In the genomic region with DNA sequence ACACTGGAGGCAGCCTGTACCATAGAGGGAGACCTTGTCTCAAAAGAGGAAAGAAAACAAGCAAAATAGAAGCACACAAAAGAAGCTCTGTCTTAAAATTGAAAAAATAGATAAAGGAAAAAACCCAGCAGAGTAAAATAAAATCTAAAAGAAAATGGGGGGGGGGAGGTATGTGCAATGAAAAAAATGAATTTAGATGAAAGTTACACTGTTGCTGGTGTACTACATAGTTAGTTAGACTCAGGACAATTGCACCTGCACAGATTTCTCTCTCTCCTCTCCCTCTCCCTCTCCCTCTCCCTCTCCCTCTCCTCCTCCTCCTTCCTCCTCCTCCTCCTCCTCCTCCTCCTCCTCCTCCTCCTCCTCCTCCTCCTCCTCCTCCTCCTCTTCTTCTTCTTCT, we compare ENCODE assay signal across 8 mouse cellular contexts. TPM values are rescaled to one million over a fixed set of nuclear protein-coding genes. Genes with fewer than 3 reads are reported as not detected.
DNase-seq lines count a peak whose midpoint lies in the region; ATAC-seq and TF ChIP-seq lines count a peak whose summit lies in the region.

Gene Scarb2, minus strand, starts transcription at position 101 of the 400 bp plus-strand sequence.

- peak within 1 kb of the TSS; percentile 97 for H3K9ac ChIP-seq in midbrain, postnatal 0 days (replicated peaks; ENCODE audit: low read length, poor library complexity, severe bottlenecking)

- H3K4me3 ChIP-seq in bone marrow macrophage, adult 2 months (ENCODE audit: insufficient read depth, low read length) = peak within 1 kb of the TSS; percentile 91
- peak within 1 kb of the TSS; percentile 90 for H3K4me3 ChIP-seq in heart, embryonic 10.5 days
- peak within 1 kb of the TSS; percentile 93 for H3K4me3 ChIP-seq in midbrain, postnatal 0 days (ENCODE audit: low read depth, low read length)

- no peak for TF ChIP-seq CTCF in bone marrow macrophage, adult 2 months (IDR thresholded peaks at IDR 0.05; ENCODE audit: low read depth, low read length)
- no peak for TF ChIP-seq CTCF in midbrain, postnatal 0 days (IDR thresholded peaks at IDR 0.05)

- H3K4me2 ChIP-seq in midbrain, postnatal 0 days (ENCODE audit: low read depth, low read length, poor library complexity, severe bottlenecking) = peak within 1 kb of the TSS; percentile 76

- H3K27me3 ChIP-seq in heart, embryonic 10.5 days (ENCODE audit: insufficient read depth, poor library complexity, severe bottlenecking) = no peaks in the 10 kb centered on the region
- no peaks in the 10 kb centered on the region for H3K27me3 ChIP-seq in midbrain, postnatal 0 days (ENCODE audit: insufficient read depth, low read length)

- no peak for ATAC-seq in midbrain, postnatal 0 days (ENCODE audit: low FRiP score)

- DNase-seq in layer of hippocampus, adult 18-20 months (ENCODE audit: low spot score in 2 of 2) = no peak
- no peak for DNase-seq in layer of hippocampus, adult 9-11 months
- no peak for DNase-seq in heart, embryonic 10.5 days (ENCODE audit: low spot score)
- DNase-seq in left cerebral cortex, adult 8-10 months (ENCODE audit: low spot score in 2 of 2) = no peak
- no peak for DNase-seq in midbrain, postnatal 0 days (ENCODE audit: low spot score)
- DNase-seq in thymus, postnatal 36 days = no peak
- DNase-seq in kidney, adult 8-10 months = no peak

- no peak for TF ChIP-seq POLR2A in bone marrow macrophage, adult 2 months (IDR thresholded peaks at IDR 0.05; ENCODE audit: borderline replicate concordance, low read depth, low read length)

- H3K9me3 ChIP-seq in heart, embryonic 10.5 days = no peaks in the 10 kb centered on the region
- no peaks in the 10 kb centered on the region for H3K9me3 ChIP-seq in midbrain, postnatal 0 days (ENCODE audit: low read length)

- peak within 1 kb of the TSS; percentile 75 for H3K27ac ChIP-seq in bone marrow macrophage, adult 2 months (ENCODE audit: insufficient read depth, low read depth, low read length)
- peak within 1 kb of the TSS; percentile 98 for H3K27ac ChIP-seq in heart, embryonic 10.5 days
- H3K27ac ChIP-seq in midbrain, postnatal 0 days (ENCODE audit: low read depth, low read length) = peak within 1 kb of the TSS; percentile 97

- H3K36me3 ChIP-seq in heart, embryonic 10.5 days = no peaks in the 10 kb centered on the region
- no peaks in the 10 kb centered on the region for H3K36me3 ChIP-seq in midbrain, postnatal 0 days (ENCODE audit: insufficient read depth, low read length)

- peaks cover 43% of the 10 kb centered on the region for H3K4me1 ChIP-seq in bone marrow macrophage, adult 2 months (ENCODE audit: control insufficient read depth, insufficient read depth, low read length)
- H3K4me1 ChIP-seq in heart, embryonic 10.5 days = peaks cover 25% of the 10 kb centered on the region
- H3K4me1 ChIP-seq in midbrain, postnatal 0 days (ENCODE audit: insufficient read depth, low read length) = peaks cover 13% of the 10 kb centered on the region

RNA-seq across cellular contexts. Expression of gene Scarb2, which starts in this region (rescaled TPM):
- 10 to 100 TPM; 92.7 to 93.2 TPM for total RNA-seq in layer of hippocampus, adult 18-20 months (2021)
- polyA plus RNA-seq in bone marrow macrophage, adult 2 months (2012; ENCODE audit: insufficient read depth, insufficient read length, missing spikeins) = 93.7 and 98.6 TPM in 2 replicates
- polyA plus RNA-seq in heart, embryonic 10.5 days (2016; fragmentation: Nextera tagmentation; extraction: Ambion mirVana) = 8.3 and 12.1 TPM in 2 replicates
- 100 to 1,000 TPM in 3 of 4 experiments, 10 to 100 TPM in 1; 97.5 to 104 (median 102) TPM for total RNA-seq in left cerebral cortex, adult 8-10 months (2022)
- 139 and 160 TPM in 2 replicates for total RNA-seq in midbrain, postnatal 0 days (2014; rRNA removed)
- 23.8 and 25.3 TPM in 2 replicates for polyA plus RNA-seq in midbrain, postnatal 0 days (2015; fragmentation: Nextera tagmentation; extraction: Ambion mirVana)
